Mouse (Mus musculus) left cerebral cortex, postnatal 14 days (tissue): ENCODE results near the gene G6pc. TPM values are rescaled to one million over a fixed set of nuclear protein-coding genes. Genes with fewer than 3 reads are reported as not detected.
A peak's percentile ranks its signal among the peaks of the same experiment; 100 is the strongest.

Source experiments
- DNase-seq, 2 experiments: peaks; one replicate each; pipeline ENCODE4 v3.0.0; 2021 to 2022; ENCODE audit warnings: low spot score in 2 of 2, mixed read lengths in 1 of 2
- intact Hi-C: fragments of 180-260 bp; cut with DNase I; formaldehyde crosslinking; loops from one replicate; pipeline ENCODE4 v1.15.1; 2025
- microRNA-seq, 2 experiments: library from miRNA; unstranded; fragments of <30 nt; microRNA quantifications; one replicate each; pipeline ENCODE4 v1.2.0; 2022
- total RNA-seq, 2 experiments: library from RNA; stranded (reverse); gene quantifications; 2 replicates each; pipeline ENCODE4 v1.2.3; 2021

The G6pc gene
- total RNA-seq, 2 experiments from 2014 or later = not detected

GRCm38 (mm10) chr11:101424105-101424851 is 56.9 kb downstream of the G6pc start, which contains the start of gene Gm27029:
TSS of gene Gm27029 (minus strand) at chr11:101424796.
- intact Hi-C loops = no loop called here
- DNase-seq = peak in 1 of 2 experiments; percentile 36

- DNase-seq = peak; percentile 97 to 98
- intact Hi-C loops = no loop called here
Observed at GRCm38 (mm10) chr11:101424925-101425813, 57.8 kb downstream of the G6pc start, which contains the start of the genes Rundc1 and Ptges3l. TSS of gene Rundc1 (plus strand) at chr11:101425085. TSS of gene Ptges3l (minus strand) at chr11:101425333.

GRCm38 (mm10) chr11:101426165-101426564 is 58.8 kb downstream of the G6pc start:
- intact Hi-C loops = no loop called here
- no peak for DNase-seq

Small RNAs within 50 kb of the gene (microRNA-seq; reads per million reads assigned to microRNA genes)
- gene Gm25593 (0 reads per million in 2 experiments), gene Mir6929 (0 to 1.8 reads per million in 2 experiments)

Other genes starting within 250 kb of the G6pc start
- 10 to 100 TPM; 53.9 to 58.8 TPM for gene Retreg3, start 247.7 kb upstream of the G6pc start, total RNA-seq
- 10 to 100 TPM; 52.1 to 52.7 TPM for gene Tubg1, start 247.6 kb upstream of the G6pc start, total RNA-seq
- gene Tubg2, start 211.7 kb upstream of the G6pc start, total RNA-seq = 10 to 100 TPM; 49.0 to 49.5 TPM
- gene Cntnap1, start 197.0 kb upstream of the G6pc start, total RNA-seq = 100 to 1,000 TPM; 124 to 128 TPM
- 10 to 100 TPM in 1 of 2 experiments, 1 to 10 TPM in 1; 7.7 to 10.2 TPM for gene Plekhh3, start 196.2 kb upstream of the G6pc start, total RNA-seq
- under 1 TPM; 0.19 to 0.26 TPM for gene Ccr10, start 192.1 kb upstream of the G6pc start, total RNA-seq
- 10 to 100 TPM; 32.4 TPM for gene Ezh1, start 141.1 kb upstream of the G6pc start, total RNA-seq
- 10 to 100 TPM; 40.4 to 44.7 TPM for gene Ramp2, start 121.5 kb upstream of the G6pc start, total RNA-seq
- gene Vps25, start 113.9 kb upstream of the G6pc start, total RNA-seq = 10 to 100 TPM; 74.6 to 86.7 TPM
- gene Wnk4, start 107.0 kb upstream of the G6pc start, total RNA-seq = 1 to 10 TPM; 4.7 to 5.7 TPM
- under 1 TPM; 0.27 to 0.59 TPM for gene Cntd1, start 88.5 kb upstream of the G6pc start, total RNA-seq
- 100 to 1,000 TPM in 1 of 2 experiments, 10 to 100 TPM in 1; 97.6 to 101 TPM for gene Coa3, start 88.4 kb upstream of the G6pc start, total RNA-seq
- 100 to 1,000 TPM; 198 to 207 TPM for gene Becn1, start 65.3 kb upstream of the G6pc start, total RNA-seq
- 100 to 1,000 TPM in 1 of 2 experiments, 10 to 100 TPM in 1; 99.8 to 111 TPM for gene Psme3, start 51.3 kb upstream of the G6pc start, total RNA-seq
- 1 to 10 TPM; 3.4 to 5.4 TPM for gene Aoc2, start 42.5 kb upstream of the G6pc start, total RNA-seq
- 1 to 10 TPM; 1.8 to 2.9 TPM for gene Aoc3, start 37.0 kb upstream of the G6pc start, total RNA-seq
- 10 to 100 TPM; 33.4 to 42.2 TPM for gene Aarsd1, start 50.1 kb downstream of the G6pc start, total RNA-seq
- gene Gm27029, start 57.2 kb downstream of the G6pc start, total RNA-seq = 1 to 10 TPM; 4.5 to 9.7 TPM
- 10 to 100 TPM; 31.1 to 32.6 TPM for gene Rundc1, start 57.5 kb downstream of the G6pc start, total RNA-seq
- gene Ptges3l, start 57.8 kb downstream of the G6pc start, total RNA-seq = 1 to 10 TPM; 2.8 to 5.7 TPM
- 10 to 100 TPM; 41.0 to 43.6 TPM for gene Rpl27, start 74.7 kb downstream of the G6pc start, total RNA-seq
- gene Ifi35, start 80.8 kb downstream of the G6pc start, total RNA-seq = 1 to 10 TPM in 1 of 2 experiments, under 1 TPM in 1; 0.97 to 2.6 TPM
- gene Rnd2, start 97.4 kb downstream of the G6pc start, total RNA-seq = 100 to 1,000 TPM; 148 to 154 TPM
- 10 to 100 TPM; 36.4 to 44.8 TPM for gene Vat1, start 98.7 kb downstream of the G6pc start, total RNA-seq
- 1 to 10 TPM; 1.4 to 2.0 TPM for gene Brca1, start 184.4 kb downstream of the G6pc start, total RNA-seq
- 100 to 1,000 TPM; 115 to 116 TPM for gene Nbr1, start 184.6 kb downstream of the G6pc start, total RNA-seq
- gene Tmem106a, start 214.7 kb downstream of the G6pc start, total RNA-seq = 1 to 10 TPM; 1.3 to 2.0 TPM
- not detected for gene Gm11634, start 231.7 kb downstream of the G6pc start, total RNA-seq